Mouse (Mus musculus): ENCODE data around the gene Ppp6r2. TPM values are rescaled to one million over a fixed set of nuclear protein-coding genes. Genes with fewer than 3 reads are reported as not detected.

The Ppp6r2 gene
- polyA plus RNA-seq (2015; fragmentation: Nextera tagmentation; extraction: Ambion mirVana), result 25.9 and 26.8 TPM in 2 replicates

GRCm38 (mm10) chr15:89210915-89211715 lies at the start of gene Ppp6r2:
Gene Ppp6r2, plus strand, starts transcription at chr15:89211553.
- Histone ChIP-seq H3K36me3 (ENCODE audit: insufficient read depth, low read length) (no peaks in the 10 kb centered on the region), H3K9me3 (replicated peaks; ENCODE audit: low read length) (no peaks in the 10 kb centered on the region), H3K27ac (peak within 1 kb of the TSS; percentile 85), H3K9ac (ENCODE audit: low read depth, low read length) (peak within 1 kb of the TSS; percentile 84), H3K4me1 (replicated peaks; ENCODE audit: insufficient read depth, low read length) (no peaks in the 10 kb centered on the region), H3K27me3 (ENCODE audit: insufficient read depth, low read length) (no peaks in the 10 kb centered on the region), H3K4me3 (replicated peaks; ENCODE audit: low read depth, low read length) (peak within 1 kb of the TSS; percentile 76), H3K4me2 (ENCODE audit: low read length) (peak within 1 kb of the TSS; percentile 57)
- DNase-seq (ENCODE audit: low spot score) (peak; percentile 91), ATAC-seq (replicated peaks; ENCODE audit: low FRiP score, low read depth) (peak; percentile 84)
- peak; percentile 59 for TF ChIP-seq CTCF (IDR thresholded peaks at IDR 0.05; ENCODE audit: low read depth)
- WGBS, result 3% methylated on average over 54 of the region's 73 CpGs

GRCm38 (mm10) chr15:89165478-89165877 lies 45.9 kb upstream of the Ppp6r2 start:
- Histone ChIP-seq H3K27ac (no peak overlapping the region), H3K36me3 (ENCODE audit: insufficient read depth, low read length) (peaks cover 78% of the 10 kb centered on the region), H3K4me3 (replicated peaks; ENCODE audit: low read depth, low read length) (no peak overlapping the region), H3K9me3 (replicated peaks; ENCODE audit: low read length) (no peaks in the 10 kb centered on the region), H3K9ac (ENCODE audit: low read depth, low read length) (no peak overlapping the region), H3K4me1 (replicated peaks; ENCODE audit: insufficient read depth, low read length) (peaks cover 18% of the 10 kb centered on the region), H3K27me3 (ENCODE audit: insufficient read depth, low read length) (no peaks in the 10 kb centered on the region), H3K4me2 (ENCODE audit: low read length) (no peak overlapping the region)
- DNase-seq (ENCODE audit: low spot score) (no peak), ATAC-seq (replicated peaks; ENCODE audit: low FRiP score, low read depth) (no peak)
- WGBS, result 93% methylated on average over 12 of the region's 12 CpGs
- no peak for TF ChIP-seq CTCF (IDR thresholded peaks at IDR 0.05; ENCODE audit: low read depth)

- Histone ChIP-seq H3K36me3 (ENCODE audit: insufficient read depth, low read length) (peaks cover 44% of the 10 kb centered on the region), H3K4me3 (replicated peaks; ENCODE audit: low read depth, low read length) (no peak overlapping the region), H3K4me1 (replicated peaks; ENCODE audit: insufficient read depth, low read length) (peaks cover 43% of the 10 kb centered on the region), H3K9me3 (replicated peaks; ENCODE audit: low read length) (no peaks in the 10 kb centered on the region), H3K9ac (ENCODE audit: low read depth, low read length) (no peak overlapping the region), H3K4me2 (ENCODE audit: low read length) (peak overlapping the region; percentile 21; the same call in 1 of the 2 replicates), H3K27me3 (ENCODE audit: insufficient read depth, low read length) (no peaks in the 10 kb centered on the region), H3K27ac (peak overlapping the region; percentile 42)
- ATAC-seq (replicated peaks; ENCODE audit: low FRiP score, low read depth) (no peak), DNase-seq (ENCODE audit: low spot score) (no peak)
- WGBS, result 36% methylated on average over 10 of the region's 10 CpGs
- no peak for TF ChIP-seq CTCF (IDR thresholded peaks at IDR 0.05; ENCODE audit: low read depth)
Observed at GRCm38 (mm10) chr15:89168922-89169321, 42.4 kb upstream of the Ppp6r2 start.

- Histone ChIP-seq H3K9ac (ENCODE audit: low read depth, low read length) (peak overlapping the region; percentile 40; the same call in 1 of the 2 replicates), H3K27me3 (ENCODE audit: insufficient read depth, low read length) (no peaks in the 10 kb centered on the region), H3K4me1 (replicated peaks; ENCODE audit: insufficient read depth, low read length) (peaks cover 48% of the 10 kb centered on the region), H3K27ac (peak overlapping the region; percentile 82), H3K4me2 (ENCODE audit: low read length) (peak overlapping the region; percentile 21), H3K9me3 (replicated peaks; ENCODE audit: low read length) (no peaks in the 10 kb centered on the region), H3K4me3 (replicated peaks; ENCODE audit: low read depth, low read length) (no peak overlapping the region), H3K36me3 (ENCODE audit: insufficient read depth, low read length) (peaks cover 39% of the 10 kb centered on the region)
- no peak for TF ChIP-seq CTCF (IDR thresholded peaks at IDR 0.05; ENCODE audit: low read depth)
- ATAC-seq (replicated peaks; ENCODE audit: low FRiP score, low read depth) (peak; percentile 69), DNase-seq (ENCODE audit: low spot score) (peak; percentile 96)
- 3% methylated on average over 10 of the region's 10 CpGs for WGBS
Observed at GRCm38 (mm10) chr15:89169431-89169830, 41.9 kb upstream of the Ppp6r2 start.

- H3K4me1 ChIP-seq (replicated peaks; ENCODE audit: insufficient read depth, low read length), result peaks cover 55% of the 10 kb centered on the region
- H3K9me3 ChIP-seq (replicated peaks; ENCODE audit: low read length), result no peaks in the 10 kb centered on the region
- ATAC-seq (replicated peaks; ENCODE audit: low FRiP score, low read depth) (no peak), DNase-seq (ENCODE audit: low spot score) (no peak)
- peak overlapping the region; percentile 82 for H3K27ac ChIP-seq
- H3K4me2 ChIP-seq (ENCODE audit: low read length), result peak overlapping the region; percentile 21; the same call in 1 of the 2 replicates
- H3K27me3 ChIP-seq (ENCODE audit: insufficient read depth, low read length), result no peaks in the 10 kb centered on the region
- H3K36me3 ChIP-seq (ENCODE audit: insufficient read depth, low read length), result peaks cover 33% of the 10 kb centered on the region
- TF ChIP-seq CTCF (IDR thresholded peaks at IDR 0.05; ENCODE audit: low read depth), result no peak
- peak overlapping the region; percentile 40; the same call in 1 of the 2 replicates for H3K9ac ChIP-seq (ENCODE audit: low read depth, low read length)
- H3K4me3 ChIP-seq (replicated peaks; ENCODE audit: low read depth, low read length), result no peak overlapping the region
- WGBS, result 19% methylated on average over 3 of the region's 3 CpGs
Observed at GRCm38 (mm10) chr15:89170102-89170501, 41.3 kb upstream of the Ppp6r2 start.

- no peak for DNase-seq (ENCODE audit: low spot score)
- Histone ChIP-seq H3K9me3 (replicated peaks; ENCODE audit: low read length) (no peaks in the 10 kb centered on the region), H3K36me3 (ENCODE audit: insufficient read depth, low read length) (peaks cover 19% of the 10 kb centered on the region), H3K27me3 (ENCODE audit: insufficient read depth, low read length) (no peaks in the 10 kb centered on the region), H3K4me1 (replicated peaks; ENCODE audit: insufficient read depth, low read length) (peaks cover 66% of the 10 kb centered on the region), H3K4me3 (replicated peaks; ENCODE audit: low read depth, low read length) (no peak overlapping the region), H3K27ac (0 out of 2 replicates have a peak overlapping the region, but pooled peaks have one; percentile 13), H3K4me2 (ENCODE audit: low read length) (no peak overlapping the region), H3K9ac (ENCODE audit: low read depth, low read length) (peak overlapping the region; percentile 13; the same call in 1 of the 2 replicates)
- no peak for TF ChIP-seq CTCF (IDR thresholded peaks at IDR 0.05; ENCODE audit: low read depth)
- 91% methylated on average over 5 of the region's 5 CpGs for WGBS
- ATAC-seq (replicated peaks; ENCODE audit: low FRiP score, low read depth), result no peak
Observed at GRCm38 (mm10) chr15:89171526-89172051, 39.8 kb upstream of the Ppp6r2 start.
